Mouse (Mus musculus): ENCODE results near the gene Ripply2. TPM values are rescaled to one million over a fixed set of nuclear protein-coding genes. Genes with fewer than 3 reads are reported as not detected.
"Not testable (repeated sequence)": the region's sequence is repeated elsewhere in the genome, so short reads cannot be mapped to it uniquely, and the experiment has no call there.

Ripply2 gene
- polyA plus RNA-seq (2012; fragmentation: generic; extraction: Trizol): not detected

GRCm38 (mm10) chr9:87015288-87015937 lies at the start of gene Ripply2:
Gene Ripply2 (plus strand): TSS chr9:87015537.
- Histone ChIP-seq H3K4me2 (ENCODE audit: low read depth) (no peak within 1 kb of the TSS), H3K79me2 (ENCODE audit: control insufficient read depth, insufficient read depth) (no peaks in the 10 kb centered on the region), H3K36me3 (ENCODE audit: control insufficient read depth, insufficient read depth) (no peaks in the 10 kb centered on the region), H3K4me3 (no peak within 1 kb of the TSS), H3K27me3 (ENCODE audit: control insufficient read depth, insufficient read depth, insufficient read length) (peaks cover 21% of the 10 kb centered on the region), H3ac (ENCODE audit: control insufficient read depth, insufficient read length) (no peak within 1 kb of the TSS)
- no peak for TF ChIP-seq SRF (IDR thresholded peaks at IDR 0.05; ENCODE audit: control insufficient read depth, insufficient read length, low read depth)
- no peak for TF ChIP-seq TCF3 (IDR thresholded peaks at IDR 0.05; ENCODE audit: insufficient read length, low read depth)
- no peak for TF ChIP-seq TCF12 (IDR thresholded peaks at IDR 0.05; ENCODE audit: insufficient read depth, poor library complexity, severe bottlenecking)
- TF ChIP-seq E2F4 (IDR thresholded peaks at IDR 0.05; ENCODE audit: insufficient read depth): no peak
- no peak for TF ChIP-seq MAX (IDR thresholded peaks at IDR 0.05; ENCODE audit: low read depth)
- TF ChIP-seq POLR2AphosphoS2 (IDR thresholded peaks at IDR 0.05; ENCODE audit: insufficient read length, low read depth): no peak
- no peak for TF ChIP-seq MYOD1 (IDR thresholded peaks at IDR 0.05; ENCODE audit: control insufficient read depth in 1 of 3, insufficient read length in 2 of 3, low read depth in 2 of 3)
- no peak for TF ChIP-seq CEBPB (IDR thresholded peaks at IDR 0.05; ENCODE audit: insufficient read depth, poor library complexity, severe bottlenecking)
- no peak for TF ChIP-seq POLR2A (IDR thresholded peaks at IDR 0.05; ENCODE audit: insufficient read length, low read depth)
- TF ChIP-seq MYOG (IDR thresholded peaks at IDR 0.05; ENCODE audit: control insufficient read depth in 1 of 3, insufficient read depth in 1 of 3, insufficient read length in 2 of 3, low read depth in 2 of 3): no peak
- no peak for TF ChIP-seq USF1 (IDR thresholded peaks at IDR 0.05; ENCODE audit: low read depth)
- TF ChIP-seq REST (IDR thresholded peaks at IDR 0.05; ENCODE audit: insufficient read depth, insufficient read length): no peak

- H3K79me2 ChIP-seq (ENCODE audit: control insufficient read depth, insufficient read depth); H3K4me3 ChIP-seq; H3K36me3 ChIP-seq (ENCODE audit: control insufficient read depth, insufficient read depth); H3K4me2 ChIP-seq (ENCODE audit: low read depth); H3K27me3 ChIP-seq (ENCODE audit: control insufficient read depth, insufficient read depth, insufficient read length); H3ac ChIP-seq (ENCODE audit: control insufficient read depth, insufficient read length): not testable (repeated sequence)
These were observed 42.9 kb upstream of the Ripply2 start for GRCm38 (mm10) chr9:86972471-86972870.

- no peak for TF ChIP-seq USF1 (IDR thresholded peaks at IDR 0.05; ENCODE audit: low read depth)
- TF ChIP-seq POLR2AphosphoS2 (IDR thresholded peaks at IDR 0.05; ENCODE audit: insufficient read length, low read depth): no peak
- no peak for TF ChIP-seq MYOG (IDR thresholded peaks at IDR 0.05; ENCODE audit: control insufficient read depth in 1 of 3, insufficient read depth in 1 of 3, insufficient read length in 2 of 3, low read depth in 2 of 3)
- TF ChIP-seq SRF (IDR thresholded peaks at IDR 0.05; ENCODE audit: control insufficient read depth, insufficient read length, low read depth): no peak
- no peak overlapping the region for H3K4me3 ChIP-seq
- no peaks in the 10 kb centered on the region for H3K36me3 ChIP-seq (ENCODE audit: control insufficient read depth, insufficient read depth)
- H3K4me2 ChIP-seq (ENCODE audit: low read depth): no peak overlapping the region
- no peak overlapping the region for H3ac ChIP-seq (ENCODE audit: control insufficient read depth, insufficient read length)
- no peaks in the 10 kb centered on the region for H3K79me2 ChIP-seq (ENCODE audit: control insufficient read depth, insufficient read depth)
- H3K27me3 ChIP-seq (ENCODE audit: control insufficient read depth, insufficient read depth, insufficient read length): no peaks in the 10 kb centered on the region
These were observed 41.8 kb upstream of the Ripply2 start for GRCm38 (mm10) chr9:86973562-86973961.

DNA sequence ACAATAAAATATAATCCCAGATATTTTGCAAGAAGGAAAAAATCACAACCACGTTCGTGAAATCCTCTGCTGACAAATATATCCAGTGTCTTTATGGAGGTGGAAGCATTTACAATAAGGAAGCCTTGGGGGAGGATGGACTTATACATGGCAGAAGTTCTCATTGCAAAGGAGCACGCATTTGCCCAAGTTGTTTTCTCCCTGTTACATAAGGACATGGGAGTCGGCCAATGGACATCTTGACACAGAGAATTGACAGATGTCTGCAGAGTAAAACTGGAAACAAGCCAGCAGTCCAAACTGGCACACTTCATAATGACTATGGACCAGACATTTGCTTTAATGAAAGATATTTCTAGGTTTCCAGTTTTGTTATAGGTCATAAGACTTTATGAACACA lies 38.4 kb upstream of the Ripply2 start:
- TF ChIP-seq MYOD1 (IDR thresholded peaks at IDR 0.05; ENCODE audit: control insufficient read depth in 1 of 3, insufficient read length in 2 of 3, low read depth in 2 of 3): no peak
- TF ChIP-seq MAX (IDR thresholded peaks at IDR 0.05; ENCODE audit: low read depth): no peak
- no peaks in the 10 kb centered on the region for H3K27me3 ChIP-seq (ENCODE audit: control insufficient read depth, insufficient read depth, insufficient read length)
- no peak overlapping the region for H3K4me3 ChIP-seq
- H3K79me2 ChIP-seq (ENCODE audit: control insufficient read depth, insufficient read depth): no peaks in the 10 kb centered on the region
- H3ac ChIP-seq (ENCODE audit: control insufficient read depth, insufficient read length): no peak overlapping the region
- H3K36me3 ChIP-seq (ENCODE audit: control insufficient read depth, insufficient read depth): no peaks in the 10 kb centered on the region
- no peak overlapping the region for H3K4me2 ChIP-seq (ENCODE audit: low read depth)

- H3K27me3 ChIP-seq (ENCODE audit: control insufficient read depth, insufficient read depth, insufficient read length): no peaks in the 10 kb centered on the region
- no peak overlapping the region for H3ac ChIP-seq (ENCODE audit: control insufficient read depth, insufficient read length)
- H3K4me2 ChIP-seq (ENCODE audit: low read depth): no peak overlapping the region
- no peak overlapping the region for H3K4me3 ChIP-seq
- TF ChIP-seq POLR2AphosphoS2 (IDR thresholded peaks at IDR 0.05; ENCODE audit: insufficient read length, low read depth) (no peak), REST (IDR thresholded peaks at IDR 0.05; ENCODE audit: insufficient read depth, insufficient read length) (no peak), CEBPB (IDR thresholded peaks at IDR 0.05; ENCODE audit: insufficient read depth, poor library complexity, severe bottlenecking) (no peak), SRF (IDR thresholded peaks at IDR 0.05; ENCODE audit: control insufficient read depth, insufficient read length, low read depth) (no peak), MAX (IDR thresholded peaks at IDR 0.05; ENCODE audit: low read depth) (no peak), MYOG (IDR thresholded peaks at IDR 0.05; ENCODE audit: control insufficient read depth in 1 of 3, insufficient read depth in 1 of 3, insufficient read length in 2 of 3, low read depth in 2 of 3) (no peak), POLR2A (IDR thresholded peaks at IDR 0.05; ENCODE audit: insufficient read length, low read depth) (no peak), MYOD1 (IDR thresholded peaks at IDR 0.05; ENCODE audit: control insufficient read depth in 1 of 3, insufficient read length in 2 of 3, low read depth in 2 of 3) (no peak), E2F4 (IDR thresholded peaks at IDR 0.05; ENCODE audit: insufficient read depth) (no peak), USF1 (IDR thresholded peaks at IDR 0.05; ENCODE audit: low read depth) (no peak), TCF12 (IDR thresholded peaks at IDR 0.05; ENCODE audit: insufficient read depth, poor library complexity, severe bottlenecking) (no peak), TCF3 (IDR thresholded peaks at IDR 0.05; ENCODE audit: insufficient read length, low read depth) (no peak)
- no peaks in the 10 kb centered on the region for H3K36me3 ChIP-seq (ENCODE audit: control insufficient read depth, insufficient read depth)
- H3K79me2 ChIP-seq (ENCODE audit: control insufficient read depth, insufficient read depth): no peaks in the 10 kb centered on the region
These were observed 37.0 kb upstream of the Ripply2 start for GRCm38 (mm10) chr9:86978257-86978907.

All from myocyte (in vitro differentiated cells).